Mouse (Mus musculus): ENCODE measurements around the gene Sec1. TPM values are rescaled to one million over a fixed set of nuclear protein-coding genes. Genes with fewer than 3 reads are reported as not detected.
A peak's percentile ranks its signal among the peaks of the same experiment; 100 is the strongest.

The Sec1 gene
- polyA plus RNA-seq, 1 experiment from 2014 or later, result 0.06 TPM

DNA sequence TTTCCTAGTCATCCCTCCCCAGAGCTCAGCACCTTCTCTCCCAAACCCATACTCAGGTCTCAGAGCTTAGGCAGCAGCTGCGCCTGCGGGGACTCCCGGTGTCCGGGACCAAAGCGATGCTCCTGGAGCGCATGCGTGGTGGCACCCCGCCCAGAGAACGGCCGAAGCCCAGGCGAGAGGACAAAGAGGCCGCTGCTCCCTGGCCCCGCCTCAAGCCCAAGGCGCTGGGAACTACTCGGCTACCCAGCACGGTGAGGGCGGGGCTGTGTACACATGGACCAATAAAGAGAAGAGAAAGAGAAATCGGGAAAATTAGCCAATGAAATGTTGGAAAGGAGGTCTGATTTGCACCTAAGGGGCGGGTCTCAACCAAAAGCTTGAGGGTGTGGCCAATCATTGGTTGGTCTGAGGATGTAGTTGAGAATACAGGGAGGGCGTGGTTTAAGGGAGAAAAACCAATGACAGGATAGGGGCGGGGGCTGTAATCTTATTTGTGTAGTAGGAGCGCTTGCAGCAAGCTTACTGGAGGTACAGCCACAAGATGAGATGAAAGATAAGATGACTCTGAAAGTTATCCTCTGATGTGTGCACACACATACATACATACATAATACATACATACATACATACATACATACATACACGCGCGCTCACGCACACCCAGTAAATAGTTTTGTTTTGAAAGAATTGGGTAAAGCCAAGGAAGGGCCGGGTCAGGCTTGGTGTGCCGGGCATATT is 50.6 kb downstream of the Sec1 start:
- peak; percentile 100 for DNase-seq (ENCODE audit: low spot score)
- 2% methylated on average over 28 of the region's 28 CpGs for WGBS
- H3K9me3 ChIP-seq (replicated peaks; ENCODE audit: control insufficient read depth, low read length), result no peaks in the 10 kb centered on the region

DNA sequence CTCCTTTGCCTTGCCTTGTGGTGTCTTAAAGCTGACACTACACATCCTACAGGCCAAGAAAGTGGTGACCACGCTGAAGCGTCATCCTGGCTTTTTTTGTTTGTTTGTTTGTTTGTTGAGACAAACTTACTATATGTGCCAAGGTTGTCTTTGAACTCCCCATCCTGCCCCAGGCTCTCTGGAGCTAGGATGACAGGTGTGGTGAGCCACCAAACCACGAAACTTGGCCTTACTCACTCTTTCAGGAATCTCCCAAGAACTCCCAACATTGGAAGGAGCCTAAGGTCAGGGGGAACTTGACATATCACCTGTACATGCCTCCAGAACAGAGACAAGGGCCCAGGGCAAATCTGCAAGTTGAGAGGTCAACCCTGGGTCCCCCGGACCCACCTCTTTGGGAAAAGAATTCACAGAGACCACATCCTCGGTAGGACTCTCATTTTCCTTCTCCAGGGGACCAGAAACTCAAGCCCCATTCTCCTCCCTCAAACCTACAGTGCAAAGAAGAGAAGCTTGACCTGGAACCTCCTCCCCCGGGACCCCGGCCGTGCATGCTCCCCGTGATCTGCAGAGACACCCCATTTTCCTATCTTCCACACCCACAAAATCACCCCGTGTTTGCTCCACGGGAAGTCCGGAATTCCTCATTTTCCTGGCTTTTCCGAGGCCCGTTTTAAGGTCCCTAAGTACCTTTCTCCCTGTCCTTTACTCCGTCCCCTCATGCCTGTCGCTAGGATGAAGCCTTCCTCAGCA is 51.5 kb downstream of the Sec1 start:
- ATAC-seq (no peak), DNase-seq (ENCODE audit: low spot score) (no peak)
- peak overlapping the region; percentile 87 for H3K9ac ChIP-seq (ENCODE audit: low read length)
- WGBS, result 36% methylated on average over 16 of the region's 16 CpGs
- H3K4me1 ChIP-seq (ENCODE audit: control insufficient read depth, insufficient read depth, low read length), result peaks cover 11% of the 10 kb centered on the region
- no peaks in the 10 kb centered on the region for H3K36me3 ChIP-seq (ENCODE audit: control insufficient read depth, insufficient read depth, low read length)
- H3K27me3 ChIP-seq (replicated peaks; ENCODE audit: control insufficient read depth, insufficient read depth, low read length), result no peaks in the 10 kb centered on the region
- H3K4me2 ChIP-seq (ENCODE audit: low read length), result peak overlapping the region; percentile 86
- peak overlapping the region; percentile 90 for H3K27ac ChIP-seq (ENCODE audit: low read depth, low read length)
- peak overlapping the region; percentile 46 for H3K4me3 ChIP-seq (ENCODE audit: low read depth, low read length)
- H3K9me3 ChIP-seq (replicated peaks; ENCODE audit: control insufficient read depth, low read length), result no peaks in the 10 kb centered on the region

More for the DNA sequence above, 50.6 kb downstream of the Sec1 start:
- Histone ChIP-seq H3K4me1 (ENCODE audit: control insufficient read depth, insufficient read depth, low read length) (peaks cover 11% of the 10 kb centered on the region), H3K4me2 (ENCODE audit: low read length) (peak overlapping the region; percentile 86), H3K27me3 (replicated peaks; ENCODE audit: control insufficient read depth, insufficient read depth, low read length) (no peaks in the 10 kb centered on the region), H3K36me3 (ENCODE audit: control insufficient read depth, insufficient read depth, low read length) (no peaks in the 10 kb centered on the region), H3K9ac (ENCODE audit: low read length) (peak overlapping the region; percentile 87), H3K4me3 (ENCODE audit: low read depth, low read length) (peak overlapping the region; percentile 46), H3K27ac (ENCODE audit: low read depth, low read length) (peak overlapping the region; percentile 90)
- peak; percentile 92 for ATAC-seq

DNA sequence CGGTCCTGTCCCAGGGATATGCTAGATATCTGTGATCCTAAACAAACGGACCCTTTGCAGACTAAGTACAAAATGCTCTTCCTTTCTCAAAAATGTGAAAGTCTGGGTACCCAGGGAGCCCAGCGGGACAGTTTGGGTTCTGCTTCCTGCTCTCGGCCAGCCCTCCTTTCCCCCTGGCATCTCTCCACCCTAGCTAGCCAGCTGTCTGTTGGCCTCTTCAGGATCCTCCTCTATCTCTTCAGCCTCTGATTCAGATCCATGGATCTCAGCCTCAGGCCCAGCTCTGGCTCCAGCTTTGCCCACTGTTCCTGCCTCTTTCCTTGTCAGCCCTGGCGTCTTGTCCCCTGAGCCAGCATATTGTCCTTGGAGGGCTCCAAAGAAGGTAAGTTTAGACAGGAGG is 52.1 kb downstream of the Sec1 start:
- Histone ChIP-seq H3K4me3 (ENCODE audit: low read depth, low read length) (no peak overlapping the region), H3K36me3 (ENCODE audit: control insufficient read depth, insufficient read depth, low read length) (no peaks in the 10 kb centered on the region), H3K27me3 (replicated peaks; ENCODE audit: control insufficient read depth, insufficient read depth, low read length) (no peaks in the 10 kb centered on the region), H3K27ac (ENCODE audit: low read depth, low read length) (no peak overlapping the region), H3K9me3 (replicated peaks; ENCODE audit: control insufficient read depth, low read length) (no peaks in the 10 kb centered on the region), H3K9ac (ENCODE audit: low read length) (no peak overlapping the region), H3K4me2 (ENCODE audit: low read length) (peak overlapping the region; percentile 86), H3K4me1 (ENCODE audit: control insufficient read depth, insufficient read depth, low read length) (peaks cover 11% of the 10 kb centered on the region)
- ATAC-seq (no peak), DNase-seq (ENCODE audit: low spot score) (no peak)
- WGBS, result 84% methylated on average over 5 of the region's 5 CpGs

- H3K4me1 ChIP-seq (ENCODE audit: control insufficient read depth, insufficient read depth, low read length), result peaks cover 11% of the 10 kb centered on the region
- no peak overlapping the region for H3K27ac ChIP-seq (ENCODE audit: low read depth, low read length)
- H3K4me2 ChIP-seq (ENCODE audit: low read length), result no peak overlapping the region
- DNase-seq (ENCODE audit: low spot score), result peak; percentile 42
- no peaks in the 10 kb centered on the region; the same call in 1 of the 2 replicates for H3K36me3 ChIP-seq (ENCODE audit: control insufficient read depth, insufficient read depth, low read length)
- H3K27me3 ChIP-seq (replicated peaks; ENCODE audit: control insufficient read depth, insufficient read depth, low read length), result no peaks in the 10 kb centered on the region
- H3K9me3 ChIP-seq (replicated peaks; ENCODE audit: control insufficient read depth, low read length), result no peaks in the 10 kb centered on the region
- 63% methylated on average over 17 of the region's 17 CpGs for WGBS
- no peak overlapping the region for H3K4me3 ChIP-seq (ENCODE audit: low read depth, low read length)
- H3K9ac ChIP-seq (ENCODE audit: low read length), result no peak overlapping the region
- ATAC-seq, result no peak
Measured at GRCm38 (mm10) chr7:45641391-45642040, 52.7 kb downstream of the Sec1 start.

GRCm38 (mm10) chr7:45640191-45640957 is 53.8 kb downstream of the Sec1 start:
- WGBS, result 78% methylated on average over 19 of the region's 19 CpGs
- Histone ChIP-seq H3K4me3 (ENCODE audit: low read depth, low read length) (no peak overlapping the region), H3K36me3 (ENCODE audit: control insufficient read depth, insufficient read depth, low read length) (no peaks in the 10 kb centered on the region; the same call in 1 of the 2 replicates), H3K27me3 (replicated peaks; ENCODE audit: control insufficient read depth, insufficient read depth, low read length) (no peaks in the 10 kb centered on the region), H3K4me2 (ENCODE audit: low read length) (no peak overlapping the region), H3K27ac (ENCODE audit: low read depth, low read length) (no peak overlapping the region), H3K9ac (ENCODE audit: low read length) (no peak overlapping the region), H3K4me1 (ENCODE audit: control insufficient read depth, insufficient read depth, low read length) (peaks cover 11% of the 10 kb centered on the region), H3K9me3 (replicated peaks; ENCODE audit: control insufficient read depth, low read length) (no peaks in the 10 kb centered on the region)
- DNase-seq (ENCODE audit: low spot score), result no peak
- ATAC-seq, result no peak

DNA sequence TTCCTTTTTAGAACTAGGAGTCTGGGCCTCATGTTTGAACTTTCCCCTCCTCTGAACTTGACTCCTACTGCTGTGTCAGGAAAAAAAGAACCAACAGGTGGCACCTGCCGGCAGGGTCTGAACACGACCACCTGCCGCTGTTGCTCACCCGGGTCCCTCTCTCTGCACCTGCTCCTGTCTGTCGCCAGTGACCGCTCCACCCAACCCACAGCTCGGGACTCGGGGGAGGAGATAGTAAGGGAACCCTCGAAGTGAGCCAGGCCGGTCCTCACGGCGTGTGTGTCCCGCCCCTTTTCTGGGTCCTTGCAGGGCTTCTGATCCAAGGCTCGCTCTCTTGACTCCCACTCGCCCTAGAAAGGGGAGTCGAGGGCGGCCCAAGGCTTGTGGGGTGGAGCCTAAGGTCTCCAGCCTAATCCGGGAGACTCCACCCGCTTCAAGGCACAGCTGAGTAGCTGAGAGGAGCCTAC is 54.6 kb downstream of the Sec1 start, which contains the start of gene Mamstr:
Gene Mamstr, plus strand, starts transcription at position 417 of the 467 bp plus-strand sequence.
- 28% methylated on average over 19 of the region's 19 CpGs for WGBS
- H3K4me2 ChIP-seq (ENCODE audit: low read length), result no peak within 1 kb of the TSS
- H3K4me1 ChIP-seq (ENCODE audit: control insufficient read depth, insufficient read depth, low read length), result peaks cover 11% of the 10 kb centered on the region
- no peaks in the 10 kb centered on the region for H3K9me3 ChIP-seq (replicated peaks; ENCODE audit: control insufficient read depth, low read length)
- H3K27ac ChIP-seq (ENCODE audit: low read depth, low read length), result no peak within 1 kb of the TSS
- H3K4me3 ChIP-seq (ENCODE audit: low read depth, low read length), result no peak within 1 kb of the TSS
- ATAC-seq (no peak), DNase-seq (ENCODE audit: low spot score) (no peak)
- H3K27me3 ChIP-seq (replicated peaks; ENCODE audit: control insufficient read depth, insufficient read depth, low read length), result no peaks in the 10 kb centered on the region
- no peaks in the 10 kb centered on the region; the same call in 1 of the 2 replicates for H3K36me3 ChIP-seq (ENCODE audit: control insufficient read depth, insufficient read depth, low read length)
- H3K9ac ChIP-seq (ENCODE audit: low read length), result no peak within 1 kb of the TSS

DNA sequence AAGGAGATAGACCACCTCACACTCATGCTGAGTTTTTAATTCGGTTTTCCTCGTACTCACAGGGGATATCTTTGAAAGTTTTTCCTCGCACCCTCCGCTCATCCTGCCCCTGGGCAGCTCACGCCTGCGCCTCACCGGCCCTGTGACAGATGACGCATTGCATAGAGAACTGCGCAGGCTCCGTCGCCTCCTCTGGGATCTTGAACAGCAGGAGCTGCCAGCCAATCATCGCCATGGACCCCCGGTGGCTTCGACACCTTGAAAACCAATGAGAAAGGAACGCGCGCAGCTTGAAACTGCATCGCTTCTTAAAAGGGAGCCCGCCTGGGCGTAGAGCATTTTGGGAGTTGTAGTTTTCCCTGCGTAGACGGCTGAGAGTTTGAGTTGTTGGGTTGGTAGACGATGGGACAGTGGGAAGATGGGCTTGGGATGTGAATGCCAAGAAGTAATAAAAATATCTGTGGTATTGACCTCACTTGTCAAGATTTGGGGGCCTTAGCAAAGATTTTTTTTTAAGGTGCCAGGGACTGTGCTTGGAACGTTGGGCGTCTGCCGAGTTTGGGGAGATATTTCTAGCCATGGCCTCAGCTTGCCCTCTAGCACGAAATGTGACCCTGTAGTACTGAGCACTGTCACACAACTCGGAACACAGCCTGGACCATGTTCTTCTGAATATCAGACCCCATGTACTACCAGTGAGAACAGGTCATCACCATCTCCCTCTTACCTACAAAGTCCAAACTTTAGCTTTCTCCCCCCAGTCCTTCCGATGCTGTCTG is 55.4 kb downstream of the Sec1 start:
- WGBS, result 18% methylated on average over 29 of the region's 29 CpGs
- peaks cover 11% of the 10 kb centered on the region for H3K4me1 ChIP-seq (ENCODE audit: control insufficient read depth, insufficient read depth, low read length)
- H3K9ac ChIP-seq (ENCODE audit: low read length), result peak overlapping the region; percentile 38; the same call in 1 of the 2 replicates
- peak overlapping the region; percentile 19 for H3K4me3 ChIP-seq (ENCODE audit: low read depth, low read length)
- no peaks in the 10 kb centered on the region for H3K9me3 ChIP-seq (replicated peaks; ENCODE audit: control insufficient read depth, low read length)
- no peaks in the 10 kb centered on the region; the same call in 1 of the 2 replicates for H3K36me3 ChIP-seq (ENCODE audit: control insufficient read depth, insufficient read depth, low read length)
- no peaks in the 10 kb centered on the region for H3K27me3 ChIP-seq (replicated peaks; ENCODE audit: control insufficient read depth, insufficient read depth, low read length)
- H3K4me2 ChIP-seq (ENCODE audit: low read length), result peak overlapping the region; percentile 48
- peak; percentile 100 for DNase-seq (ENCODE audit: low spot score)
- ATAC-seq, result peak; percentile 89
- no peak overlapping the region for H3K27ac ChIP-seq (ENCODE audit: low read depth, low read length)
